Mouse (Mus musculus): Measurements from ENCODE around the gene Olfr648. TPM values are rescaled to one million over a fixed set of nuclear protein-coding genes. Genes with fewer than 3 reads are reported as not detected.

Gene Olfr648
- total RNA-seq, 2 experiments from 2014 or later: not detected

Other genes with a start within 250 kb of the Olfr648 start
- not detected for gene Olfr632, start 249.0 kb downstream of the Olfr648 start, total RNA-seq (2021)
- gene Olfr633, start 239.0 kb downstream of the Olfr648 start, total RNA-seq (2021): not detected
- not detected for gene Olfr635, start 212.2 kb downstream of the Olfr648 start, total RNA-seq (2021)
- not detected for gene Olfr638, start 184.6 kb downstream of the Olfr648 start, total RNA-seq (2021)
- gene Olfr639, start 166.1 kb downstream of the Olfr648 start, total RNA-seq (2021): not detected
- not detected for gene Olfr640, start 157.8 kb downstream of the Olfr648 start, total RNA-seq (2021)
- not detected for gene Olfr641, start 147.9 kb downstream of the Olfr648 start, total RNA-seq (2021)
- not detected for gene Olfr642, start 130.7 kb downstream of the Olfr648 start, total RNA-seq (2021)
- gene 4930516K23Rik, start 121.9 kb downstream of the Olfr648 start, total RNA-seq (2021): not detected
- not detected for gene Olfr644, start 111.5 kb downstream of the Olfr648 start, total RNA-seq (2021)
- not detected for gene Olfr645, start 97.9 kb downstream of the Olfr648 start, total RNA-seq (2021)
- not detected for gene Olfr646, start 78.5 kb downstream of the Olfr648 start, total RNA-seq (2021)
- not detected for gene Ubqln5, start 53.6 kb downstream of the Olfr648 start, total RNA-seq (2021)
- not detected for gene Olfr643, start 46.0 kb downstream of the Olfr648 start, total RNA-seq (2021)
- not detected for gene Ubqln3, start 40.1 kb downstream of the Olfr648 start, total RNA-seq (2021)
- gene Ubqlnl, start 32.8 kb downstream of the Olfr648 start, total RNA-seq (2021): not detected
- not detected for gene Olfm5, start 18.6 kb downstream of the Olfr648 start, total RNA-seq (2021)
- not detected for gene Olfr649, start 12.6 kb upstream of the Olfr648 start, total RNA-seq (2021)
- under 1 TPM in 1 of 2 experiments, not detected in 1; 0.11 TPM for gene Trim6, start 35.4 kb upstream of the Olfr648 start, total RNA-seq (2021)
- gene Trim34a, start 61.1 kb upstream of the Olfr648 start, total RNA-seq (2021): 1 to 10 TPM; 1.0 to 1.6 TPM
- 1 to 10 TPM in 1 of 2 experiments, under 1 TPM in 1; 0.99 to 1.1 TPM for gene Trim5, start 104.7 kb upstream of the Olfr648 start, total RNA-seq (2021)
- gene Trim12a, start 132.1 kb upstream of the Olfr648 start, total RNA-seq (2021): 1 to 10 TPM; 2.1 to 3.8 TPM
- gene Trim34b, start 146.1 kb upstream of the Olfr648 start, total RNA-seq (2021): under 1 TPM in 1 of 2 experiments, not detected in 1; 0.16 TPM
- 1 to 10 TPM; 2.5 TPM for gene Trim12c, start 170.0 kb upstream of the Olfr648 start, total RNA-seq (2021)
- not detected for gene Trim30b, start 186.5 kb upstream of the Olfr648 start, total RNA-seq (2021)
- not detected for gene Trim30c, start 217.4 kb upstream of the Olfr648 start, total RNA-seq (2021)